Mouse (Mus musculus): ENCODE results near the gene Tom1l2.

GRCm38 (mm10) chr11:60277771-60278170 is 74.9 kb downstream of the Tom1l2 start:
- TF ChIP-seq CTCF (conservative IDR thresholded peaks at IDR 0.05; ENCODE audit: low read length) (no peak), NANOG (IDR thresholded peaks at IDR 0.05; ENCODE audit: borderline replicate concordance, low read length) (no peak)
